Mouse (Mus musculus): ENCODE data around the gene H60b.

DNA sequence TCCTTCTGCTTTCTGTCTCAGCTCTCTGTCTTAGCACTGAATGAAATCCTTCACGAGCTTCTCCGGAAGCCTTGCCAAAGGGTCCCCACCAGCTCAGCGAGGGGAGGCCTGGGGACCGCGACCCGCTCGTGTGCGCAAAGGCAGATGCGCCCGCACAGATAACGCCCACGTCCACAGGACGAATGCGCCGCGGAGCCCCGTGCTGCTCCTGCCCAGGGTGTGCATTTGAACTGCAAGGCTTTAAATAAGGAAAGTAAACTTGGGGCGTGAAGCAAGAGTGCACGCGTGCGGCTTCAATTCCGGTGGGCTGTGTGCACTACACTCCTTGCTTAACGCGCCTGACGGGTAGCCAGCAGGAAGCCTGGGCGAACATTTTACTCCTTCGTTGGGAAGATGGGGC lies 7.8 kb upstream of the H60b start:
- TF ChIP-seq GATA1 (IDR thresholded peaks at IDR 0.05; ENCODE audit: low read length) (no peak), TAL1 (IDR thresholded peaks at IDR 0.05; ENCODE audit: low read length) (no peak)

Measured in erythroblast, embryonic 14.5 days (primary cell).